In the genomic region with DNA sequence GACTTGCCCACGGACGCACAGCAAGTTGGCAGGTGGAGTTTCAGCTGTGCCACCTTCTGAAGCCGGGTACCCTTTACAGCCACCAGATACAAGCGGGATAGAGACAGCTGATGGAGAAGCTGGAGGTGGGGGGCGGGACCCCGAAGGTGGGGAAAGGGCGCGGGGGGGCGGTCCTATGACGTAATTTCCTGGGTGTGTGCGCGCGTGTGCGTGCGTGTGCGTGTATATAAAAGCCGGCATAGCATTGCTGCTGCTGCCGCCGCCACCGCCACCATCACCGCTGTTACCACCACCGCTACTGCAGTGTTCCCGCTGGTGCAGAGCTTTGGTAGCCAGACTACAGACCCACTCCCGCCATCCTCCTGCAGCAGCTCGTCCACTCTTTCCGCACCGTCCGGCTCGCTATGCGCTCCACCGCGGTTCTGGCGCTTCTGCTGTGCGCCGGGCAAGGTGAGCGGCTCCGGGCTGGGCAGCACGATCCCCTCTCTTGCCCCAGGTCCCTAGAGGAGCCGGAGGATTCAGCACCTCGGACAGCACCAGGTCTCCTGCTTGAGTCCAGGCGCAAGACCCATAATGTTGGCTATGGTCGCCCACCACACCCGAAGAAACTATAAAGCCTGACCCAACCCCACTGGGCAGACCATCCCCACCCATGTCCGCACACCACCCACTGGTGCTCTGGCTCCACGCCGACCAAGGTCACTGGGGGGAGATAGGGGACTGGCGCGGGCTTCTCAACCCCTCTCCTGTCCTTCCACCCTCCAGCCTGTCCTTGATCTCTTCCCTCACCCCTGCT, we compare ENCODE assay signal across 8 mouse cellular contexts. TPM values are rescaled to one million over a fixed set of nuclear protein-coding genes. Genes with fewer than 3 reads are reported as not detected.
DNase-seq lines count a peak whose midpoint lies in the region; ATAC-seq and TF ChIP-seq lines count a peak whose summit lies in the region.

A gene (plus strand): TSS at position 249 of the 796 bp plus-strand sequence.

- H3K4me1 ChIP-seq in erythroblast, embryonic 14.5 days (ENCODE audit: control insufficient read depth), result peaks cover 39% of the 10 kb centered on the region
- H3K4me1 ChIP-seq in intestine, postnatal 0 days (replicated peaks; ENCODE audit: control insufficient read depth, insufficient read depth, low read length), result no peaks in the 10 kb centered on the region
- peaks cover 9% of the 10 kb centered on the region for H3K4me1 ChIP-seq in limb, embryonic 10.5 days
- H3K4me1 ChIP-seq in midbrain, embryonic 12.5 days, result peaks cover 33% of the 10 kb centered on the region

- no peak within 1 kb of the TSS for H3K27ac ChIP-seq in intestine, postnatal 0 days (ENCODE audit: low read depth, low read length)
- H3K27ac ChIP-seq in limb, embryonic 10.5 days, result no peak within 1 kb of the TSS
- H3K27ac ChIP-seq in midbrain, embryonic 12.5 days (replicated peaks), result peak within 1 kb of the TSS; percentile 72

- TF ChIP-seq CTCF in intestine, postnatal 0 days (IDR thresholded peaks at IDR 0.05; ENCODE audit: low read depth), result no peak

- no peak within 1 kb of the TSS for H3K9ac ChIP-seq in intestine, postnatal 0 days (ENCODE audit: low read depth, low read length)
- H3K9ac ChIP-seq in midbrain, embryonic 12.5 days (replicated peaks), result peak within 1 kb of the TSS; percentile 67

- H3K4me2 ChIP-seq in intestine, postnatal 0 days (replicated peaks; ENCODE audit: low read depth), result peak within 1 kb of the TSS; percentile 44
- H3K4me2 ChIP-seq in midbrain, embryonic 12.5 days (replicated peaks), result peak within 1 kb of the TSS; percentile 72

- DNase-seq in cerebellum, postnatal 36 days, result peak; percentile 92 to 93
- DNase-seq in gastrocnemius, postnatal 36 days, result peak; percentile 31 to 43
- peak; percentile 96 for DNase-seq in limb, embryonic 10.5 days (ENCODE audit: low spot score)
- DNase-seq in spleen, postnatal 4 days (ENCODE audit: low spot score in 2 of 2), result peak; percentile 63 to 87

- H3K27me3 ChIP-seq in erythroblast, embryonic 14.5 days (ENCODE audit: control insufficient read depth), result peaks cover 46% of the 10 kb centered on the region
- peaks cover 28% of the 10 kb centered on the region for H3K27me3 ChIP-seq in intestine, postnatal 0 days (replicated peaks; ENCODE audit: control insufficient read depth, insufficient read depth, low read length)
- H3K27me3 ChIP-seq in limb, embryonic 10.5 days (ENCODE audit: low read depth, poor library complexity, severe bottlenecking), result peaks cover 52% of the 10 kb centered on the region
- H3K27me3 ChIP-seq in midbrain, embryonic 12.5 days, result peaks cover 14% of the 10 kb centered on the region

- 3% methylated on average over 47 of the region's 48 CpGs for WGBS in intestine, postnatal 0 days
- WGBS in limb, embryonic 10.5 days, result 3% methylated on average over 48 of the region's 48 CpGs
- 2% methylated on average over 46 of the region's 48 CpGs for WGBS in midbrain, embryonic 12.5 days

- no peaks in the 10 kb centered on the region for H3K36me3 ChIP-seq in erythroblast, embryonic 14.5 days (ENCODE audit: control insufficient read depth)
- no peaks in the 10 kb centered on the region for H3K36me3 ChIP-seq in intestine, postnatal 0 days (ENCODE audit: control insufficient read depth, insufficient read depth)
- no peaks in the 10 kb centered on the region for H3K36me3 ChIP-seq in limb, embryonic 10.5 days
- H3K36me3 ChIP-seq in midbrain, embryonic 12.5 days, result 0 out of 2 replicates have a peak, but pooled peaks cover 5% of the 10 kb centered on the region

- intact Hi-C loops in gastrocnemius, postnatal 36 days (cut with DNase I), result no loop called here

- ATAC-seq in erythroblast, adult 5-6 weeks (replicated peaks; ENCODE audit: low FRiP score, poor library complexity, severe bottlenecking), result no peak
- ATAC-seq in intestine, postnatal 0 days, result peak; percentile 57
- peak; percentile 83 for ATAC-seq in midbrain, embryonic 12.5 days (ENCODE audit: low FRiP score, low read depth)

- no peaks in the 10 kb centered on the region for H3K9me3 ChIP-seq in erythroblast, embryonic 14.5 days (ENCODE audit: control insufficient read depth, low read length)
- H3K9me3 ChIP-seq in intestine, postnatal 0 days (ENCODE audit: control insufficient read depth), result no peaks in the 10 kb centered on the region
- H3K9me3 ChIP-seq in limb, embryonic 10.5 days (replicated peaks), result no peaks in the 10 kb centered on the region
- H3K9me3 ChIP-seq in midbrain, embryonic 12.5 days, result no peaks in the 10 kb centered on the region

- peak within 1 kb of the TSS; percentile 54 for H3K4me3 ChIP-seq in erythroblast, embryonic 14.5 days (replicated peaks)
- 0 out of 2 replicates have a peak within 1 kb of the TSS, but pooled peaks have one; percentile 5 for H3K4me3 ChIP-seq in intestine, postnatal 0 days (ENCODE audit: low read depth, low read length)
- peak within 1 kb of the TSS; percentile 45 for H3K4me3 ChIP-seq in limb, embryonic 10.5 days
- peak within 1 kb of the TSS; percentile 54 for H3K4me3 ChIP-seq in midbrain, embryonic 12.5 days

RNA-seq across cellular contexts. Expression of the gene that starts here (rescaled TPM):
- polyA plus RNA-seq in erythroblast, embryonic 14.5 days (2012), result 4.6 and 8.0 TPM in 2 replicates
- total RNA-seq in erythroblast, adult 5-6 weeks (2015; ENCODE audit: low replicate concordance), result not detected in 2 replicates
- not detected in 2 replicates for total RNA-seq in erythroblast, adult 5-6 weeks (2017; ENCODE audit: low replicate concordance)
- not detected for total RNA-seq in gastrocnemius, postnatal 36 days (2021)
- polyA plus RNA-seq in intestine, postnatal 0 days (2015; fragmentation: Nextera tagmentation; extraction: Ambion mirVana), result 41.5 and 43.2 TPM in 2 replicates
- polyA plus RNA-seq in limb, embryonic 10.5 days (2016; fragmentation: Nextera tagmentation; extraction: Ambion mirVana), result 0.15 and 0.23 TPM in 2 replicates
- 44.6 and 48.1 TPM in 2 replicates for polyA plus RNA-seq in midbrain, embryonic 12.5 days (2016; fragmentation: Nextera tagmentation; extraction: Ambion mirVana)

Comparison
In these comparisons a context has a peak if more than half of its experiments do, and no peak if none do; other contexts are left out.
1. Peak in DNase-seq in gastrocnemius, postnatal 36 days; RNA of the gene not detected or under 1 TPM.
2. Peak in DNase-seq and H3K4me3 ChIP-seq in limb, embryonic 10.5 days; RNA of the gene not detected or under 1 TPM.
3. DNase-seq: peak in every context shown above with its lines; median percentile 96 in limb, embryonic 10.5 days; 92 in cerebellum, postnatal 36 days; 75 in spleen, postnatal 4 days; 37 in gastrocnemius, postnatal 36 days.